Mouse (Mus musculus) C2C12 (cell line): Measurements from ENCODE around the gene Wwc2. TPM values are rescaled to one million over a fixed set of nuclear protein-coding genes. Genes with fewer than 3 reads are reported as not detected.

Experiments
- H3K27me3 ChIP-seq: one replicate; pipeline ENCODE4 v1.6.1; 2011; ENCODE audit not compliant: control insufficient read depth, insufficient read depth, insufficient read length
- H3K36me3 ChIP-seq: one replicate; pipeline ENCODE4 v1.6.1; 2011; ENCODE audit not compliant: control insufficient read depth, insufficient read depth
- H3K4me3 ChIP-seq: one replicate; pipeline ENCODE4 v1.5.1; 2011; ENCODE audit warnings: mild to moderate bottlenecking, control low read depth; ENCODE audit not compliant: poor library complexity, insufficient read depth, severe bottlenecking
- H3K79me2 ChIP-seq: one replicate; pipeline ENCODE4 v1.6.1; 2011; ENCODE audit not compliant: control insufficient read depth, insufficient read depth
- H3K79me3 ChIP-seq: one replicate; pipeline ENCODE4 v1.6.1; 2011; ENCODE audit warnings: low read depth, control low read depth
- H3ac ChIP-seq: one replicate; pipeline ENCODE3; 2011; ENCODE audit warnings: low read depth; ENCODE audit not compliant: control insufficient read depth, insufficient read length
- CEBPB ChIP-seq: IDR thresholded peaks from one replicate; pipeline ENCODE4 v1.6.1; 2011; ENCODE audit warnings: low read depth, mild to moderate bottlenecking, control low read depth, moderate library complexity
- CTCF ChIP-seq: IDR thresholded peaks from one replicate; pipeline ENCODE4 v1.5.1; 2011; ENCODE audit not compliant: control insufficient read depth, insufficient read depth, insufficient read length
- FOSL1 ChIP-seq: IDR thresholded peaks from one replicate; pipeline ENCODE4 v1.8.0; 2011; ENCODE audit warnings: mild to moderate bottlenecking, low read length; ENCODE audit not compliant: poor library complexity, insufficient read depth, severe bottlenecking
- MAX ChIP-seq: IDR thresholded peaks from one replicate; pipeline ENCODE4 v1.6.1; 2011; ENCODE audit warnings: mild to moderate bottlenecking, control low read depth
- MYOD1 ChIP-seq: IDR thresholded peaks from one replicate; pipeline ENCODE4 v1.6.1; 2011; ENCODE audit warnings: low read depth; ENCODE audit not compliant: control insufficient read depth, insufficient read length
- MYOG ChIP-seq: IDR thresholded peaks from one replicate; pipeline ENCODE4 v1.6.1; 2011; ENCODE audit not compliant: control insufficient read depth, insufficient read length; ENCODE audit errors: extremely low read depth
- USF1 ChIP-seq: IDR thresholded peaks from one replicate; pipeline ENCODE4 v1.6.1; 2011; ENCODE audit warnings: low read depth, mild to moderate bottlenecking, control low read depth, moderate library complexity
- polyA plus RNA-seq: library from polyadenylated mRNA; unstranded; fragments of >200 nt; fragmentation: generic; extraction: Trizol; gene quantifications from one replicate; pipeline ENCODE4 v1.2.1, GENCODE M21; 2012; ENCODE audit warnings: missing spikeins

Wwc2 gene
- polyA plus RNA-seq, 1 experiment = 15.3 TPM

DNA sequence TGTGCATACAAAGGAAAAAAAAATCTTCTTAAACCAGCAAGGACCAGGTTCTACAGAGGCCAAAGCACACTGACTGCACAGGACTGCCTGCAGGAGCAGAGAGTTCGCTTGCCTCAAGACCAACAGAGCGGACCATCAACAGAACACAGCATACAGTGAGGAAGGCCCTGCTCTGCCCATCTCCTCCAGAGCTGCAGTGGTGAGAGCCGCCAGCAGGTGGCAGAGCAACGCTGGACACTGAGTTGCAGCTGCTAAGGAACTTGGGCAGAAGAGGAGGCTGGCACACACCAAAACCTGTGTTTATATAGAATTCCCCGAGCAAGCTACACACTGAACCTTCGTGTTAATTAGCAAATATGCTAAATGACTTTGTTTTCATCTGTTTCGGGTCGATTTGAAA is 123.7 kb downstream of the Wwc2 start:
- H3K79me2 ChIP-seq = no peaks in the 10 kb centered on the region
- no peak overlapping the region for H3K4me3 ChIP-seq
- peaks cover 79% of the 10 kb centered on the region for H3K36me3 ChIP-seq
- no peak for TF ChIP-seq MAX
- peak; percentile 95 for TF ChIP-seq CTCF
- TF ChIP-seq USF1 = no peak
- H3K79me3 ChIP-seq = peaks cover 2% of the 10 kb centered on the region
- no peaks in the 10 kb centered on the region for H3K27me3 ChIP-seq
- H3ac ChIP-seq = no peak overlapping the region

DNA sequence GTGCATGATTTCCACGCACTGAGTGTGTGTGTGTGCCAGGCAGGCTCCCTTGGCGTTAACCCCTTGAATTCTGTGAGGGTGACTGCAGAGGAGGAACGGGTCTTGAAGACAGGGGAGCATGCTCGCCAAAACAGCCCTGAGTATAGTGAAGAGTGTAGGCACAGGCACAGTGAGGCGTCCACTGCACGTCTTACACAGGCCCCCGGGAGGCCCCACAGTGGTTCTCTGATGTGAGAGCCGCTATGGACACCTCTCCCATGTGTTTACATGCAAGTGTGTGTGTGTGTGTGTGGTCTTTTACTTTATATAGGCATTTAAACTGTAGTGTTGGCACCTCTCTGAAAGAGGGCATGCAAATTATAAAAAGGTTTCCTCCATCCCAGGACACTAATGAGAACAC is 124.2 kb downstream of the Wwc2 start:
- peaks cover 77% of the 10 kb centered on the region for H3K36me3 ChIP-seq

GRCm38 (mm10) chr8:47859259-47859658 is 131.5 kb downstream of the Wwc2 start:
- Histone ChIP-seq H3K27me3 (no peaks in the 10 kb centered on the region), H3K79me3 (no peaks in the 10 kb centered on the region), H3ac (no peak overlapping the region), H3K4me3 (no peak overlapping the region), H3K36me3 (peaks cover 64% of the 10 kb centered on the region), H3K79me2 (no peaks in the 10 kb centered on the region)
- TF ChIP-seq MYOG = no peak
- TF ChIP-seq MAX = no peak
- no peak for TF ChIP-seq CEBPB
- TF ChIP-seq CTCF = no peak
- TF ChIP-seq USF1 = no peak
- no peak for TF ChIP-seq FOSL1
- TF ChIP-seq MYOD1 = no peak

More for the DNA sequence above, 124.2 kb downstream of the Wwc2 start:
- Histone ChIP-seq H3K79me3 (peaks cover under 1% of the 10 kb centered on the region), H3K27me3 (no peaks in the 10 kb centered on the region), H3K4me3 (no peak overlapping the region), H3K79me2 (no peaks in the 10 kb centered on the region), H3ac (no peak overlapping the region)
- TF ChIP-seq CEBPB (no peak), USF1 (no peak), MYOD1 (no peak), FOSL1 (no peak), CTCF (no peak), MYOG (no peak), MAX (no peak)

DNA sequence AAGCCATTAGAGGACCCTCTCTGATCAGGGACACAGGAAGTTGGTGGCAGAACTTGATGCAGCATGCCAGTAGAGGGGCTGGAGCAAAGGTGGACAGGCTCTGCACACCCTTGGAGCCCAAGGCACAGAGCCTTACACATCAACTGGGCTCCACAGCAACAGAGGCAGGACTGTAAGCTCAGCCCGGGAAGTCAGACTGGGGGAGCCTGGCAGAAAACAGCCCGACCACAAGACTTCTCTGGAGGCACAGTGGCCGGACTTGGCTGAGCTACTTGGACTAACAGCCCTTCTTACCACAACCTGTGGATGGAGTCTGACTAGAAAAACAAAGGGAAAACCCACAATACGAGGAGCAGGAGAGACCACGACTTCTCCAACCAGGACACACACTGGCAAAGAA is 137.4 kb downstream of the Wwc2 start:
- H3K4me3 ChIP-seq = no peak overlapping the region
- TF ChIP-seq FOSL1 (no peak), MYOG (no peak), CEBPB (no peak), USF1 (no peak), MYOD1 (no peak), MAX (no peak), CTCF (no peak)
- no peaks in the 10 kb centered on the region for H3K79me3 ChIP-seq
- H3K27me3 ChIP-seq = no peaks in the 10 kb centered on the region
- no peaks in the 10 kb centered on the region for H3K79me2 ChIP-seq
- no peak overlapping the region for H3ac ChIP-seq
- H3K36me3 ChIP-seq = peaks cover 54% of the 10 kb centered on the region

GRCm38 (mm10) chr8:47852737-47853136 is 138.0 kb downstream of the Wwc2 start:
- Histone ChIP-seq H3K36me3 (peaks cover 54% of the 10 kb centered on the region), H3K79me2 (no peaks in the 10 kb centered on the region), H3K4me3 (no peak overlapping the region), H3K79me3 (no peaks in the 10 kb centered on the region), H3ac (no peak overlapping the region), H3K27me3 (no peaks in the 10 kb centered on the region)
- TF ChIP-seq MYOD1 (peak; percentile 75), MAX (no peak)

GRCm38 (mm10) chr8:47851824-47852502 is 138.8 kb downstream of the Wwc2 start:
- TF ChIP-seq FOSL1 (no peak), MYOG (no peak), CEBPB (no peak), USF1 (no peak), MAX (no peak), MYOD1 (no peak), CTCF (no peak)
- Histone ChIP-seq H3ac (no peak overlapping the region), H3K36me3 (peaks cover 60% of the 10 kb centered on the region), H3K79me2 (no peaks in the 10 kb centered on the region), H3K79me3 (no peaks in the 10 kb centered on the region), H3K4me3 (no peak overlapping the region), H3K27me3 (no peaks in the 10 kb centered on the region)
